ENCODE assay signal across 8 mouse cellular contexts in the genomic region with DNA sequence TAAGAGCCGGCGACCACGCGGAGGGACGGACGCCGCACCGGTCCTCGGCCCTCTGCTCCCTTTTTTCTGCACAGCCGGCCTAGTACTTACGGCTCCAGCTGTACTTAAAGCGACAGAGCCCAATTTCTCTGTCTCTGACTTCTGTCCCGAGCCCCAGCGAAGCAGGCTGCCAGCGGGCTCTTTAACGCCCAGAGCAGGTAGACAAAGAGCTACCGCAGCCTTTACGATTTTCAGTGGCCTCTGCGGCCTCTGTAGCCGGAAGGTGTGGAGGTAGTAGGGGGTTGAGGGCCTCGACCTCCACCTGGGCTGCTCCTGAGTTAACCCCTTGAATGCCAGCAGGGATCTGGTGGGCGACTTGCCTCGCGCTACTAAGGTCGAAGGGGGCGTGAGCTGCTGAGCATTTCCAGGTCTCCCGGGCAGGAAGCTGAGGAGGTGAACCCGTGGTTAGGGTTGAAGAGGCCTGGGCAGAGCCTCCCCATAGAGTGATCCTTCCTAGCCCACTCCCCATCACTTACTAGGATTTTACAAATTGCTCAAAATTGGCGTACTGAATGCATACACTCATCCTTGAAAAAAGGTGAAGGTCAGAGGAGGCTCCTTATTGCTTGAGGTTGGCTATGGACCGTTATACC.
A peak's percentile ranks its signal among the peaks of the same experiment; 100 is the strongest.
DNase-seq lines count a peak whose midpoint lies in the region; ATAC-seq lines count a peak whose summit lies in the region.

No protein-coding gene starts in this region.

- WGBS in forebrain, embryonic 16.5 days, result 1% methylated on average over 30 of the region's 30 CpGs
- WGBS in liver, embryonic 12.5 days (ENCODE audit: insufficient replicate concordance), result 7% methylated on average over 30 of the region's 30 CpGs

- no peaks in the 10 kb centered on the region for H3K36me3 ChIP-seq in erythroblast, embryonic 14.5 days (ENCODE audit: control insufficient read depth)
- H3K36me3 ChIP-seq in forebrain, embryonic 16.5 days (ENCODE audit: control insufficient read depth, insufficient read depth), result no peaks in the 10 kb centered on the region
- no peaks in the 10 kb centered on the region for H3K36me3 ChIP-seq in liver, embryonic 12.5 days

- H3K4me3 ChIP-seq in erythroblast, embryonic 14.5 days (replicated peaks), result peak overlapping the region; percentile 43
- peak overlapping the region; percentile 66 for H3K4me3 ChIP-seq in brown adipose tissue, adult 24 weeks (ENCODE audit: insufficient read depth, low read depth, low read length)
- peak overlapping the region; percentile 60 for H3K4me3 ChIP-seq in forebrain, embryonic 16.5 days (replicated peaks; ENCODE audit: low read length)
- peak overlapping the region; percentile 45 for H3K4me3 ChIP-seq in liver, embryonic 12.5 days

- no peak for ATAC-seq in erythroblast, adult 5-6 weeks (replicated peaks; ENCODE audit: low FRiP score, poor library complexity, severe bottlenecking)
- ATAC-seq in forebrain, embryonic 16.5 days, result peak; percentile 80
- peak; percentile 44; the same call in 1 of the 2 replicates for ATAC-seq in liver, embryonic 12.5 days
- 0 out of 2 replicates have a peak, but pooled peaks have one; percentile 23 for ATAC-seq in monocyte, adult 5-6 weeks (replicated peaks; ENCODE audit: insufficient number of reproducible peaks, low FRiP score, low TSS enrichment, poor library complexity, severe bottlenecking)

- no peak overlapping the region for H3K27ac ChIP-seq in brown adipose tissue, adult 24 weeks (replicated peaks; ENCODE audit: low read depth, low read length)
- peak overlapping the region; percentile 70 for H3K27ac ChIP-seq in forebrain, embryonic 16.5 days (ENCODE audit: low read length)
- no peak overlapping the region for H3K27ac ChIP-seq in liver, embryonic 12.5 days

- no peaks in the 10 kb centered on the region for H3K9me3 ChIP-seq in erythroblast, embryonic 14.5 days (ENCODE audit: control insufficient read depth, low read length)
- H3K9me3 ChIP-seq in forebrain, embryonic 16.5 days (ENCODE audit: control insufficient read depth, low read length), result no peaks in the 10 kb centered on the region
- H3K9me3 ChIP-seq in liver, embryonic 12.5 days (replicated peaks), result no peaks in the 10 kb centered on the region

- no peaks in the 10 kb centered on the region for H3K4me1 ChIP-seq in erythroblast, embryonic 14.5 days (ENCODE audit: control insufficient read depth)
- H3K4me1 ChIP-seq in brown adipose tissue, adult 24 weeks (ENCODE audit: control insufficient read depth, insufficient read depth, insufficient read length, low read length), result peaks cover 54% of the 10 kb centered on the region
- H3K4me1 ChIP-seq in forebrain, embryonic 16.5 days (replicated peaks; ENCODE audit: control insufficient read depth, insufficient read depth, low read length), result peaks cover 63% of the 10 kb centered on the region
- peaks cover 21% of the 10 kb centered on the region for H3K4me1 ChIP-seq in liver, embryonic 12.5 days

- peak; percentile 14 for DNase-seq in induced T-regulatory cell, adult 2 months (ENCODE audit: low read depth)
- DNase-seq in thymus, postnatal 36 days, result peak; percentile 28 to 29

- peaks cover 37% of the 10 kb centered on the region for H3K27me3 ChIP-seq in erythroblast, embryonic 14.5 days (ENCODE audit: control insufficient read depth)
- H3K27me3 ChIP-seq in forebrain, embryonic 16.5 days (replicated peaks; ENCODE audit: control insufficient read depth, insufficient read depth, low read length), result no peaks in the 10 kb centered on the region
- H3K27me3 ChIP-seq in liver, embryonic 12.5 days (replicated peaks), result peaks cover 50% of the 10 kb centered on the region

- peak overlapping the region; percentile 77 for H3K9ac ChIP-seq in forebrain, embryonic 16.5 days (replicated peaks; ENCODE audit: low read depth, low read length)
- H3K9ac ChIP-seq in liver, embryonic 12.5 days, result no peak overlapping the region

- H3K4me2 ChIP-seq in forebrain, embryonic 16.5 days (ENCODE audit: low read length), result peak overlapping the region; percentile 89
- peak overlapping the region; percentile 58 for H3K4me2 ChIP-seq in liver, embryonic 12.5 days
